Mouse (Mus musculus) right cerebral cortex, postnatal 25 days (tissue): ENCODE measurements around the gene Foxi3.
A peak's percentile ranks its signal among the peaks of the same experiment; 100 is the strongest.

Experiments
- DNase-seq: peaks from one replicate; pipeline ENCODE4 v3.0.0; 2022

The Foxi3 gene

GRCm38 (mm10) chr6:70956285-70956912, at the start of gene Foxi3:
Foxi3 (plus strand) TSS chr6:70956531.
- peak; percentile 5 for DNase-seq

GRCm38 (mm10) chr6:70909572-70909971, 46.8 kb upstream of the Foxi3 start:
- no peak for DNase-seq

GRCm38 (mm10) chr6:70910285-70910684, 46.0 kb upstream of the Foxi3 start:
- no peak for DNase-seq

GRCm38 (mm10) chr6:70911668-70912395, 44.5 kb upstream of the Foxi3 start:
- peak; percentile 69 for DNase-seq

GRCm38 (mm10) chr6:70912396-70912765, 44.0 kb upstream of the Foxi3 start:
- no peak for DNase-seq

- no peak for DNase-seq
Observed at GRCm38 (mm10) chr6:70918827-70919226, 37.5 kb upstream of the Foxi3 start, which contains the start of gene Tex37. Tex37 (minus strand) TSS chr6:70918927.

GRCm38 (mm10) chr6:70921274-70922074, 34.9 kb upstream of the Foxi3 start:
- peak; percentile 35 for DNase-seq

GRCm38 (mm10) chr6:70931801-70932200, 24.5 kb upstream of the Foxi3 start:
- no peak for DNase-seq

GRCm38 (mm10) chr6:70953274-70953673, 3.1 kb upstream of the Foxi3 start:
- no peak for DNase-seq

- DNase-seq = no peak
Observed at GRCm38 (mm10) chr6:70954040-70954439, 2.3 kb upstream of the Foxi3 start.

- no peak for DNase-seq
Observed at GRCm38 (mm10) chr6:70955291-70955800, 985 bp upstream of the Foxi3 start.

GRCm38 (mm10) chr6:70955841-70956240, 490 bp upstream of the Foxi3 start:
- DNase-seq = no peak

- peak; percentile 7 for DNase-seq
Observed at GRCm38 (mm10) chr6:70956936-70957335, 605 bp downstream of the Foxi3 start.

GRCm38 (mm10) chr6:70957341-70957940, 1.1 kb downstream of the Foxi3 start:
- no peak for DNase-seq

GRCm38 (mm10) chr6:70964116-70964830, 7.9 kb downstream of the Foxi3 start:
- no peak for DNase-seq

GRCm38 (mm10) chr6:70965694-70966093, 9.4 kb downstream of the Foxi3 start:
- no peak for DNase-seq

GRCm38 (mm10) chr6:70967422-70967821, 11.1 kb downstream of the Foxi3 start:
- DNase-seq = no peak

- no peak for DNase-seq
Observed at GRCm38 (mm10) chr6:70968291-70968690, 12.0 kb downstream of the Foxi3 start.

- no peak for DNase-seq
Observed at GRCm38 (mm10) chr6:70973066-70973465, 16.7 kb downstream of the Foxi3 start.

GRCm38 (mm10) chr6:70981036-70981435, 24.7 kb downstream of the Foxi3 start:
- no peak for DNase-seq

GRCm38 (mm10) chr6:70982416-70982815, 26.1 kb downstream of the Foxi3 start:
- DNase-seq = no peak

- DNase-seq = no peak
Observed at GRCm38 (mm10) chr6:70986683-70987082, 30.4 kb downstream of the Foxi3 start.
